Mouse (Mus musculus): ENCODE data around the gene Itpkc. TPM values are rescaled to one million over a fixed set of nuclear protein-coding genes. Genes with fewer than 3 reads are reported as not detected.

Gene Itpkc
- polyA plus RNA-seq, 1 experiment: 8.3 TPM

DNA sequence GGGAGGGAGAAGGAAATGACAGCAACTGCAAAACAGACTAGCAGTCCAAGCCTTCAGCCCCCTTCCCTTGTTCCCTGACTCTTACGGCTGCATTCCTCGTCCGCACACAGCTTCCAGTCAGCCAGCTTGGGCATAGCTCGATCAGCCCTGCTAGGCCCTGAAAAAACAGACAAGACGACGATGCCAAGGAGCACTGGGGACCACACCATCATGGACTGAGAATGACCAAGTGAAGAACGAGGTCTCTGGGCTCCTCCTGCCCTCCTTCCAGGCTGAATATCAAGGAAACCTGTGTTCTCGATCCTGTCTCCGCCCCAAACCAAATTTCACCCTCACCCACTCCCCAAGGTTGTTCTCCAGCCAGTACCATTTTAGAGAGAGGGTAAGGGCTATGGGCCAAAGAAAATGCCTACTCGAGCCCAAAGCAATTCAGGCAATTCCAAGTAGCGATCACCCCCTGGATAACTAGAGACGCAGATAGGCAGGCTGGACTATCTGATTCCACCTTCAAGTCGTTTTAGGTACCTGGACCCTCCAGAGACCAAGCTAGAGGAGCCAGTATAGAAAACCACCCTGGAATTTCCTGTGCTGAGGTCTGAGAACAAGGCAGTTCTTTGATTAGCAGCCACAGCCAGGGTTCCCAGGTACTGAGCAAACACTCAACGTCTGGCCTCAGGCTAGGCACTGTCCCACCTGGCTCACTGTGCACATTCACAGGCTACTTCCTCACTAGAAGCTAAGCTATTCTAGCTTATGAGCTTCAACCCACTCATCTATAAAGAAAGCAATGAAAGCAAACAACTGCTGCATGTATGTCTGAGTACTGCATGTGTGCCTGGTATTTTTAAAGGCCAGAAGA, 47.4 kb downstream of the Itpkc start, which contains the start of the genes Gm21983 and Mia:
Gm21983 (minus strand) TSS at position 250 of the 859 bp plus-strand sequence.
Mia (minus strand) TSS at position 321 of the 859 bp plus-strand sequence.
- no peak within 1 kb of the TSS for H3K27ac ChIP-seq (ENCODE audit: insufficient read depth, low read length)
- H3K4me1 ChIP-seq (ENCODE audit: control insufficient read depth, insufficient read depth, low read length): no peaks in the 10 kb centered on the region
- no peak within 1 kb of the TSS for H3K4me3 ChIP-seq (ENCODE audit: insufficient read depth, low read length)
- TF ChIP-seq POLR2A (IDR thresholded peaks at IDR 0.05; ENCODE audit: low read depth, low read length) (no peak), CTCF (IDR thresholded peaks at IDR 0.05; ENCODE audit: borderline replicate concordance, insufficient read depth, low read length) (no peak)

DNA sequence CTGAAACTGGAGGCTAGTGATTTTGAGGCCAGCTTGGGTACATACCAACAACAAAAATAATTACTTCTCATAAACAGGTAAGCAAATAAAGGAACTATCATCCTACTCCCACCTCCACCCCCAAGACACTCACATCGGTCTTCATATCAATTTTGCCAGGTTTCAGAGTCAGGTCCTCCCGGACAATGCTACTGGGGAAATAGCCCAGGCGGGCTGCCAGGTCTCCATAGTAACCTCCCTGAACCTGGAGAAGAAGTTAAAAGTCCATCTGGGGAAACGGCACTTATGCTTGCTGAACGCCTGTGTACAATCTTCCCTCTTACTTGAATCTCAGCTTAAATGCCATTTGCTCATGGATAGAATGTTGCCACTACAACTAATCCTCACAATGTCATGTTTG, 48.4 kb downstream of the Itpkc start:
- Histone ChIP-seq H3K4me1 (ENCODE audit: control insufficient read depth, insufficient read depth, low read length) (no peaks in the 10 kb centered on the region), H3K27ac (ENCODE audit: insufficient read depth, low read length) (no peak overlapping the region), H3K4me3 (ENCODE audit: insufficient read depth, low read length) (no peak overlapping the region)
- TF ChIP-seq CTCF (IDR thresholded peaks at IDR 0.05; ENCODE audit: borderline replicate concordance, insufficient read depth, low read length): no peak
- TF ChIP-seq POLR2A (IDR thresholded peaks at IDR 0.05; ENCODE audit: low read depth, low read length): no peak

DNA sequence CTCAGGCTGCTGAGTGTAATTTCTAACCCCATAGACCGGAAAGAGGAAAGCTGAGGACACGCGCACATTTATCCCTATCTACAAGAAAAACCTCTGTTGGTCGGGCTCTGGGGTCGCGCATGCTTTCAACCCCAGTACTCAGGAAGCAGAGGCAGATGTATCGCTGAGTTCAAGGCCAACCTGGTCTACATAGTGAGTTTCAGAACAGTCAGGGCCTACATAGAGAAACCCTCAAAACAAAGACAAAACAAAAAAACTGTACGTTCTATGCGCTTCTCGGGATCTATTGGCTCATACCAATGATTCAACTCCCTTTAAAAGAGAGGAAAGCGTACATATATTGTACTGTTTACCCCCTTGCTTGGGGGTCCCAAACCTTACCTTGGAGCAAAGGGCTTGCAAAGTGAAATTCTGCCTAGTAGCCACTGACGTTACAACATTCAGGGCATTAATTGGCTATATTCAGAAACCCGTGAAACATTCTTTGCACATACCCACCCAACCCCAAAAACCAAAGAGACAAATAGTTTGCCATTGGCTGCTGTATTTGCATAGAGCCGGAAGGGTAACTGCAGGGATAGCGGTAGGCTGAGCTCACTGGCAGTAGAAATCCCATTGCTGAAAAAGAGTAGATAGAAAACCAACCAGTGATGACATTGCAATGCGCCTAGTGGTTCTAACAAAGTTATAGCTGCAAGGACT, 49.1 kb downstream of the Itpkc start:
- TF ChIP-seq POLR2A (IDR thresholded peaks at IDR 0.05; ENCODE audit: low read depth, low read length) (no peak), CTCF (IDR thresholded peaks at IDR 0.05; ENCODE audit: borderline replicate concordance, insufficient read depth, low read length) (no peak)
- Histone ChIP-seq H3K4me1 (ENCODE audit: control insufficient read depth, insufficient read depth, low read length) (no peaks in the 10 kb centered on the region), H3K4me3 (ENCODE audit: insufficient read depth, low read length) (no peak overlapping the region; the same call in 1 of the 2 replicates), H3K27ac (ENCODE audit: insufficient read depth, low read length) (peak overlapping the region; percentile 57)

DNA sequence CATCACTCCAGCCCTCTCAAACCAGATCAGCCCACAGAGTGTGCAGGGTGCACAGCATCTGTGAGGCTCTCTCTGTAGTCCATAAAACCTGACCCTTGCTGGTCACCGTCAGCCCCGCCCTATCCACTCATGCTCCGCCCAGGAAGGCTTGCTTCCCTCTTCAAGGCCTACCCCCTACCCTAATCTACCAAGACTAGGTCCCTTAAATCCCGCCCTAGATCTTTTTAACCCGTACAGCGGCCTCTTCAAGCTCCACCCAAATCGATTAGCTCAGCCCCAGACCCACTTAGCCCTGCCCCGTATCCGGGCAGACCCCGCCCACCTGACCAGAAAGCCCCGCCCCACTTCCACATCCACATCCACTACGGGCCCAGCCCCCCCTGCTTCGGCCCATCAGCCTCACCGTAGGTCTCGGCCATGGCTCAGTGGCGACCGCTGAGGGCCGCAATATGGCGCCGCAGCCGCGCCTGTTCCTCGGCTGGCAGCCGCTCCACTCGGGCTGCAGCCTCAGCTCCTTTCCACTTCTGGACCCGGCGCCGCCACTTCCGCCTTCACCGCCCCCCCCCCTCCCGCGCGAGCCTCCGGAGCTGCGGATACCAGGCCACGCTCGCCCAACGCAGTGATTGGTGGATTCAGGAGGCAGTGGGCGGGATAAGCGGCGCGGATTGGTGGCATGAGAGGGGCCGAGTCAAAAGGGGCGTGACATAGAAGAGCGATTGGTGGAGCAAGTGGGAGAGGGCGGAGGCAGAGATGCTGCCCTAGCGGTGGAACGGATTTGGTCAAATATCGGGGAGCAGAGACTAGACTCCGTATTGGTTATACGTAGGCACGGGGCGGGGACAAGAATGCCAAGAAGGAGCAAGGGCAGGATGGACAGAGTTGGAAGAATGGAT, 49.9 kb downstream of the Itpkc start, which contains the start of gene Rab4b:
Rab4b (minus strand) TSS at position 573 of the 893 bp plus-strand sequence.
- TF ChIP-seq CTCF (IDR thresholded peaks at IDR 0.05; ENCODE audit: borderline replicate concordance, insufficient read depth, low read length) (no peak), POLR2A (IDR thresholded peaks at IDR 0.05; ENCODE audit: low read depth, low read length) (peak; percentile 80)
- Histone ChIP-seq H3K27ac (ENCODE audit: insufficient read depth, low read length) (peak within 1 kb of the TSS; percentile 84), H3K4me3 (ENCODE audit: insufficient read depth, low read length) (peak within 1 kb of the TSS; percentile 82), H3K4me1 (ENCODE audit: control insufficient read depth, insufficient read depth, low read length) (no peaks in the 10 kb centered on the region)

DNA sequence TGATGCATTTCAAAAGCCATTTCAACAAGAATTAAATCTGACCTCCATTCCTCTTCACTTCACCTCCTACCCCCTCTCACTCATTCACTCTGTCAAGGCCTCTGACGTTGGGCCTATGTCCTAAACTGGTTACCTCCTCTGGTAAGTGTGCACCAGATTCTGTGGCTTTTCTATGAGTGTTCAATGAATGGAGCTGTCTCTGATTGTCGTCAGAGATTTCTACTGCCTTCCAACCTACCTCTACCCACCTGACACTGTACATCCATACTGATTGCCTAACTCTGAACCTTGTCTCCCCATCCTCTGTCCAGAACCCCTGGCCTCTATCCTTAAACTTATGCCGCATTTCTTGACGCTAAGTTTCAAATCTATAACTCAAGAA, 50.5 kb downstream of the Itpkc start:
- TF ChIP-seq CTCF (IDR thresholded peaks at IDR 0.05; ENCODE audit: borderline replicate concordance, insufficient read depth, low read length): no peak
- no peak for TF ChIP-seq POLR2A (IDR thresholded peaks at IDR 0.05; ENCODE audit: low read depth, low read length)
- Histone ChIP-seq H3K4me3 (ENCODE audit: insufficient read depth, low read length) (peak overlapping the region; percentile 82), H3K27ac (ENCODE audit: insufficient read depth, low read length) (peak overlapping the region; percentile 51), H3K4me1 (ENCODE audit: control insufficient read depth, insufficient read depth, low read length) (no peaks in the 10 kb centered on the region)

DNA sequence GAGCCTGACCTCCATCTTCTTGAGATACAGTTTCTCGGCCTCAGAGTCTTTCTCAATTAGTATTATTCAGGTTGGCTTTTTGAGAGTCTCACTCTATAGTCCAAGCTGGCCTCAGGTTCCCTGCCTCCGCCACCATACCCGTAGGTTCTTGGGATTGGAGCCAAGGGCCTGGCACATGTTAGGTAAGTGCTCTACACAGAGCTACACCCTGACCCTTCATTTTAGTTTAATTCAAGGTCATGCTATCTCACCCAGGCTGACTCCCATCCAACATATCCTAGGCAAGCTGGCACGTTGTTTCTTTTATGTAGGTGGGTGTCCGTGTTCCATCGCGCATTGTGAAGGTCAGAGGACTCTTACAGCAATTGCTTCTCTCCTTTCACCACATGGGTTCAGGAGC, 53.6 kb downstream of the Itpkc start:
- H3K4me3 ChIP-seq (ENCODE audit: insufficient read depth, low read length): no peak overlapping the region
- no peak overlapping the region for H3K27ac ChIP-seq (ENCODE audit: insufficient read depth, low read length)
- H3K4me1 ChIP-seq (ENCODE audit: control insufficient read depth, insufficient read depth, low read length): no peaks in the 10 kb centered on the region
- TF ChIP-seq CTCF (IDR thresholded peaks at IDR 0.05; ENCODE audit: borderline replicate concordance, insufficient read depth, low read length): no peak
- TF ChIP-seq POLR2A (IDR thresholded peaks at IDR 0.05; ENCODE audit: low read depth, low read length): no peak

DNA sequence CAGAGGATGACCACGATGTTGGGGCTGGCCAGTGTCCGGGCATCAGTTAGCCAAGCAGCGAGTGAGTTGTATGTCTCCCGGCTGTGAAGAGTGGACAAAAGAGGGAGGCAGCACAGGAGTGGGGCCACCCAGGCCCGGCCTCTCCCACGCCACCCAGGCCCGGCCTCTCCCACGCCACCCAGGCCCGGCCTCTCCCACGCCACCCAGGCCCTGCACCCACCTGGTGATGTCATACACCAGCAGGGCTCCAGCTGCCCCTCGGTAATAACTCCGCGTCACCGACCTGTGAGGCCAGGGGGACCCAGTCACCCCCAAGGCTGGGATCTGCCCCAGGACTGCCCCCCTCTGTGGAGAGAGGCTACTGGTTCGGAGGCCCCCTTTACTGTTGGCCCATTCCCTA, 54.0 kb downstream of the Itpkc start:
- TF ChIP-seq POLR2A (IDR thresholded peaks at IDR 0.05; ENCODE audit: low read depth, low read length) (no peak), CTCF (IDR thresholded peaks at IDR 0.05; ENCODE audit: borderline replicate concordance, insufficient read depth, low read length) (no peak)
- Histone ChIP-seq H3K4me3 (ENCODE audit: insufficient read depth, low read length) (no peak overlapping the region), H3K27ac (ENCODE audit: insufficient read depth, low read length) (no peak overlapping the region), H3K4me1 (ENCODE audit: control insufficient read depth, insufficient read depth, low read length) (no peaks in the 10 kb centered on the region)

DNA sequence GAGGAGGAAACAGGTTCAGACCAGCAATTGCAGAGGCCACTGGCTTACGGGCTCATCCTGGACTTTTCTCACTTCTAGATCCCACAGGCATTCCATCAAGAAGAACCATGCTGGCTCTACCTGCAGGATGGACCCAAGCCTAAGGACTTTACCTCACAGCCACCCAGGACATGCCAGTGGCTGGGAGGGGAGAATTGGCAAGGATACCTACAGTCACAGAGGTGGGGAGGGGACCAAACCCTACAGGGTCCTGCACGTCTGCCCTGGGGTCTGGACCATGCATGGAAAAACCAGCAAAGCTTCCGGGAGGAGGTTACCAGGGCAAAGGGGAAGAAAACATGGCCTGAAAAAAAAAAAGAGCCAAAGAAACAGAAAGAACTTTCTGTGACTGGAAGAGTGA, 57.5 kb downstream of the Itpkc start:
- H3K4me3 ChIP-seq (ENCODE audit: insufficient read depth, low read length): no peak overlapping the region
- H3K4me1 ChIP-seq (ENCODE audit: control insufficient read depth, insufficient read depth, low read length): no peaks in the 10 kb centered on the region
- TF ChIP-seq CTCF (IDR thresholded peaks at IDR 0.05; ENCODE audit: borderline replicate concordance, insufficient read depth, low read length) (no peak), POLR2A (IDR thresholded peaks at IDR 0.05; ENCODE audit: low read depth, low read length) (no peak)
- no peak overlapping the region for H3K27ac ChIP-seq (ENCODE audit: insufficient read depth, low read length)

DNA sequence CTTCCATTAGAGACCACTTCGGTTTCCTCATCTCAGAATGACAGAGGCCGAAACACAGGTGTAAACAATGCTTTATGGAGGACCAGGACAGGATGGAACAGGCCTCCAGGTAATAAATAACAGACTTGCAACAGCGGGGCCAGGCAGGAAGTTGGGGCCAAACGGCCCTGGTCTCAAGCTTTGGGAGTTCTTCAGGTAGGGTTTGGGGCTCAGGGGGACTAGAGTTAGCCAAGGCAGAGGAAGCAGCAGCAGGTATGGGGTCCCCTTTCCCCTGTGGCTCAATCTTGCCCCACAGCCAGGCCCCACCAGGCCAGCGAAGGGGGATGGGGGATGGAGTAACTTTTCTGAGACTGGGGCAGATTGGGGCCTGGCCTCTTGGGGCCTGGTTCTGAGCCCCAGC, 60.1 kb downstream of the Itpkc start:
- Histone ChIP-seq H3K27ac (ENCODE audit: insufficient read depth, low read length) (no peak overlapping the region), H3K4me1 (ENCODE audit: control insufficient read depth, insufficient read depth, low read length) (no peaks in the 10 kb centered on the region; the same call in none of the 2 replicates), H3K4me3 (ENCODE audit: insufficient read depth, low read length) (no peak overlapping the region)
- TF ChIP-seq POLR2A (IDR thresholded peaks at IDR 0.05; ENCODE audit: low read depth, low read length): no peak
- no peak for TF ChIP-seq CTCF (IDR thresholded peaks at IDR 0.05; ENCODE audit: borderline replicate concordance, insufficient read depth, low read length)

Measured in embryonic fibroblast, embryonic 13.5 days (primary cell).